Mouse (Mus musculus): ENCODE results near the gene Gm42517. TPM values are rescaled to one million over a fixed set of nuclear protein-coding genes. Genes with fewer than 3 reads are reported as not detected.

The Gm42517 gene
- total and polyA plus RNA-seq, 3 experiments, result 1.6 to 13.9 (median 3.3) TPM

DNA sequence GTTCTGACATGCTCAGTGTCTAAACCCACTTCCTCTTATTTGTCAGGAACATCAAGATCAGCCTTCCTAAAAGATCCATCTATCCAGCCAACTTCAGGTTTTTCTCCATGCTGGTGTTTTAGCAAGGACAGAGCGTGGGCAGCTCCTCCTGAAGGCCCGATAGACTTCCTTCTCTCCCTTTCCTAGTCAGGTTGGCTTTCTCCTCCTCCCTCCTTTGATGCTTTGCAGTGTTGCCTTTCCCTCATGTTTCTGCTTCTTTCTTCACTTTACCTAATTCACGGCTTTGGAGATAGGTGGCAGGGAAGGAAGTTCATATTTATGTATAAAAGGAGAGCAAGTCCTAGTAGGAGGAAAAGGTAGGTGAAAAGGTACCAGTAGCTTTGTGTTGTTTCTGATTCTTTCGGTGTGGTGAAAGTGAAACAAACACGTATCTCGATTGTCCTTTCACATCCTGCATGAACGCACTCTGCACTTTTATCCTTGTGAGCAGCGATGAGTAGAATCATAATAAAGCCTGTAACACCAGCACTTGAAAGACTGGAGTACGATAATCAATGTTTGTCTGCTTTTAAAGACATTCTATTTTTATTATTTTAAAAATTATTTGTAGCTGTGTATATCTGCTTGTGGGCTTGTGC is 18.1 kb downstream of the Gm42517 start:
- no peak for DNase-seq

DNA sequence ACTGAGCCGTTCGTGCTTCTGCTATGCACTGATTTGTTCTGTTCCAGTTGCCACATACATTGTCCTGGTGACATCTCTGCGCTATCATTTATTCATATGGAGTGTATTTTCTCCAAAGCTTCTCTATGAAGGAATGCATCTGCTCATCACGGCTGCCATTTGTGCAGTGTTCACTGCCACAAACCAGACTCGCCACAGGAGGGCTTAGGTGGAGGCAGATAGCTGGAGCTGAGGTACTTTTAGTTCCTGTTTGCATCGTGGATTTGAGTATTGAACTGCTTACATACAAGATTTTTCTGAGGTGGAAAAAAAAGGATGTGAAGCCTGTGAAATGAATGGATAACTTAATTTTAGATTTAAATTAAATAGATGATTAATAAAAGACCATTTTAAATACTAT is 19.9 kb downstream of the Gm42517 start:
- DNase-seq, result no peak

DNA sequence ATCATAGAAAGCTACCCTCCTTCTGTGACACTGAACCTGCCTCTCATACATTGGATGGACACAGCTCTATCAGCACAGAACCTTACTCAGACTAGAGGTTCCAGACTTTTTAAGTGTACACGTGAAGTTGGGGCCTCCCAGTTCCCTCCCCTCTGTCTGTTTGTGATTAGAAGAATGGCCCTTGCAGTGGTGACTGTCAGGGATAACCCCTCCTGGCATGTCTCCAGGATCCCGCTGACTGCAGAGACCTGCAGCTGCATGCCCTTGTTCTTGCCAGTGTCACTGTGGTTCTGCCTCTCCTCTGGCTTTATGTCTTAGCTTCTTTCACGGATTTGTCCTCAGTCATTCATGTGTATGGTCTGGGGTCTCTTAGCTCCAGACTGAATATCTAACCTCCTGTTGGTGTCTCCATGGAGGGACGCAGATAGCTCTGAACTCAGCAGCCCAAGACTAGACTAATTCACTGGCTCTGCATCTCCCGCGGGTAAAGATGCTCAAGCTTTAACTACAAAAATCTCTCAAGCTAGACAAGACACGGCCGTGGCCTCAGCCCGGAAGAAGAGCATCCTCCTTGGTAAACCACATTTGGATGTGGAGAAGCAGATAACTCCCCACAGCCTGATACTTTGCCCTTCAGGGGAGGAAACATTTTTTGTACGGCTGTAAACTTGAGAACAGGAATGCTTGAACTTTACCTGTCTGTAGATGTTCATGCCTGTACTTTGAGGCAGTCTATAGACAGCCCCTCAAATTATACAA is 22.2 kb downstream of the Gm42517 start:
- no peak for DNase-seq

GRCm38 (mm10) chr5:108343680-108344170 is 24.0 kb downstream of the Gm42517 start:
- DNase-seq, result no peak

DNA sequence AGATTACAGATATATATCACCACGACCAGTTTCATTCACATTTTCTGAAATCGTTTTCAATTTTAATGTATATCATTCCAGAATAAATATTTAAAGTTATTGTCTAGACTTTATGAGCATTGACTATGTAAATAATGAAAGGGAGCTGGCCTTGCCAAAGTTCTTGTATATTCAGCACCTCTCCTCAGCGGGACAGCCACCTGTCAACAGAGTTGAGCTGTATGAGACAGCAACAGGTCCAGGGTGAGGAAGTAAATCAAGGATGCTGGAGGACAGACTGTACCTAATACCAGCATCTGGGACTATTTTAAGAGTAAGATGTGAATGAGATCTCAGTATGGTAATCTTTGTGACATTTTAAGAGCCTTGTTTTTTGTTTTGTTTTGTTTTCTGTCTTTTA is 29.7 kb downstream of the Gm42517 start:
- DNase-seq, result no peak

GRCm38 (mm10) chr5:108337385-108337784 is 30.3 kb downstream of the Gm42517 start:
- no peak for DNase-seq

DNA sequence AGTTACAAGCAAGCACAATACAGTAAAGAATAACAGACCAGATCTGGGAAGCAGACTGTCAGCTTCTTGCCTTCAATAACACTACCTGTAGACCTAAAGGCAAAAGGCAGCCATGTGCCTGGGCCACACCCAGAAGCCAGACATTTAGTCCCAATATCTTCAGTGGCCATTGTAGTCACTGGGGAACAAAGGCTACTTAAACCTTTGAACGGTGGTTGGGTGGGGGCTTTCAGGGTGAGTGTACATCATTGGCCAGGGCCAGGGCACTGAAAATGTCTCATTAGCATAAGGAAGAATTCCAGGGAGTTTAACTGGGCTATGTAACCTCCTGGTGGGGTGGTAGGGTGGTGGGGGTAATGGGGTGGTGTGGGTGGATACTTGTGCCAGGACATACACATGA is 36.7 kb downstream of the Gm42517 start:
- DNase-seq, result no peak

Other genes with a start within 250 kb of the Gm42517 start
- 10 to 100 TPM; 61.8 to 92.0 TPM for gene Tmed5, start 235.3 kb downstream of the Gm42517 start, total RNA-seq (2021)
- gene Tmed5, start 235.3 kb downstream of the Gm42517 start, polyA plus RNA-seq (2012; rRNA removed), result 214 and 243 TPM in 2 replicates
- 1 to 10 TPM in 1 of 2 experiments, under 1 TPM in 1; 0.62 to 1.5 TPM for gene Ccdc18, start 235.0 kb downstream of the Gm42517 start, total RNA-seq (2021)
- 0.10 TPM in 1 of 2 replicates, not detected in the other for gene Ccdc18, start 235.0 kb downstream of the Gm42517 start, polyA plus RNA-seq (2012; rRNA removed)
- gene Dr1, start 99.0 kb downstream of the Gm42517 start, total RNA-seq (2021), result 10 to 100 TPM; 30.4 to 32.7 TPM
- 27.9 and 33.4 TPM in 2 replicates for gene Dr1, start 99.0 kb downstream of the Gm42517 start, polyA plus RNA-seq (2012; rRNA removed)
- 10 to 100 TPM; 11.6 to 13.0 TPM for gene Pigg, start 55.3 kb downstream of the Gm42517 start, total RNA-seq (2021)
- gene Pigg, start 55.3 kb downstream of the Gm42517 start, polyA plus RNA-seq (2012; rRNA removed), result 5.7 and 7.6 TPM in 2 replicates
- gene Pde6b, start 20.5 kb upstream of the Gm42517 start, total RNA-seq (2021), result not detected
- gene Pde6b, start 20.5 kb upstream of the Gm42517 start, polyA plus RNA-seq (2012; rRNA removed), result not detected in 2 replicates
- 100 to 1,000 TPM; 370 to 504 TPM for gene Atp5k, start 66.5 kb upstream of the Gm42517 start, total RNA-seq (2021)
- gene Atp5k, start 66.5 kb upstream of the Gm42517 start, polyA plus RNA-seq (2012; rRNA removed), result 22.4 and 22.9 TPM in 2 replicates
- gene Mfsd7a, start 81.0 kb upstream of the Gm42517 start, total RNA-seq (2021), result 1 to 10 TPM; 1.0 TPM
- gene Mfsd7a, start 81.0 kb upstream of the Gm42517 start, polyA plus RNA-seq (2012; rRNA removed), result 3.0 TPM in 2 replicates
- 10 to 100 TPM; 31.8 to 50.9 TPM for gene Pcgf3, start 93.3 kb upstream of the Gm42517 start, total RNA-seq (2021)
- 5.2 and 8.4 TPM in 2 replicates for gene Pcgf3, start 93.3 kb upstream of the Gm42517 start, polyA plus RNA-seq (2012; rRNA removed)
- 1 to 10 TPM; 2.0 to 3.7 TPM for gene Cplx1, start 182.1 kb upstream of the Gm42517 start, total RNA-seq (2021)
- gene Cplx1, start 182.1 kb upstream of the Gm42517 start, polyA plus RNA-seq (2012; rRNA removed), result 0.83 and 1.6 TPM in 2 replicates